Mouse (Mus musculus) embryonic facial prominence, embryonic 11.5 days (tissue): Measurements from ENCODE around the gene Gch1. TPM values are rescaled to one million over a fixed set of nuclear protein-coding genes. Genes with fewer than 3 reads are reported as not detected.
A peak's percentile ranks its signal among the peaks of the same experiment; 100 is the strongest.

Experiments
- ATAC-seq: fragments of 200-750 bp; cut with Nextera tagmentation; replicated peaks from 2 replicates; pipeline ENCODE4 v1.8.0; 2017; ENCODE audit warnings: low read depth; ENCODE audit not compliant: insufficient number of reproducible peaks, low FRiP score, low TSS enrichment
- DNase-seq: peaks from one replicate; pipeline ENCODE4 v3.0.0-alpha.2; 2015; ENCODE audit warnings: low spot score
- H3K27ac ChIP-seq: fragments of 300-500 bp; sonication (generic); replicated peaks from 2 replicates; pipeline ENCODE4 v1.5.1; 2014; ENCODE audit warnings: mild to moderate bottlenecking, low read depth, low read length, control low read depth
- H3K27me3 ChIP-seq: fragments of 300-500 bp; sonication (generic); 2 replicates; pipeline ENCODE4 v1.6.1; 2014; ENCODE audit warnings: mild to moderate bottlenecking, low read length, moderate library complexity, mixed read lengths; ENCODE audit not compliant: control insufficient read depth, insufficient read depth
- H3K36me3 ChIP-seq: fragments of 300-500 bp; sonication (generic); replicated peaks from 2 replicates; pipeline ENCODE4 v1.6.1; 2014; ENCODE audit warnings: low read depth, mild to moderate bottlenecking, low read length, moderate library complexity, mixed read lengths; ENCODE audit not compliant: control insufficient read depth, insufficient read depth
- H3K4me1 ChIP-seq: fragments of 300-500 bp; sonication (generic); 2 replicates; pipeline ENCODE4 v1.6.1; 2014; ENCODE audit warnings: low read length, mixed read lengths; ENCODE audit not compliant: control insufficient read depth, insufficient read depth
- H3K4me2 ChIP-seq: fragments of 300-500 bp; sonication (generic); 2 replicates; pipeline ENCODE4 v1.6.1; 2014; ENCODE audit warnings: low read depth, mild to moderate bottlenecking, control low read depth, low read length, moderate library complexity
- H3K4me3 ChIP-seq: fragments of 300-500 bp; sonication (generic); 2 replicates; pipeline ENCODE4 v1.5.1; 2014; ENCODE audit warnings: low read depth, low read length, control low read depth
- H3K9ac ChIP-seq: fragments of 300-500 bp; sonication (generic); replicated peaks from 2 replicates; pipeline ENCODE4 v1.6.1; 2014; ENCODE audit warnings: mild to moderate bottlenecking, control low read depth, low read length
- H3K9me3 ChIP-seq: fragments of 300-500 bp; sonication (generic); replicated peaks from 2 replicates; pipeline ENCODE4 v1.6.1; 2016; ENCODE audit warnings: mild to moderate bottlenecking, low read length, inconsistent platforms, mixed read lengths; ENCODE audit not compliant: control insufficient read depth
- WGBS: fragments of 180-500 bp; shearing (Covaris S2); extraction: QIAGEN DNeasy Blood & Tissue Kit; methylation state at CpG from one replicate; pipeline ENCODE4 v1.1.7; 2014; 5-methylcytosine and 5-hydroxymethylcytosine counted together
- polyA plus RNA-seq: library from polyadenylated mRNA; unstranded; fragments of >200 nt; fragmentation: Nextera tagmentation; extraction: Ambion mirVana; gene quantifications from 2 replicates; pipeline ENCODE4 v1.2.1, GENCODE M21; 2014

Gene Gch1
- polyA plus RNA-seq, 1 experiment from 2014 or later, result 1.7 TPM

- no peak for ATAC-seq
- H3K27ac ChIP-seq, result no peak overlapping the region
- 79% methylated on average over 3 of the region's 3 CpGs for WGBS
- no peak overlapping the region for H3K4me3 ChIP-seq
- H3K9ac ChIP-seq, result no peak overlapping the region
- no peak overlapping the region for H3K4me2 ChIP-seq
- DNase-seq, result no peak
- H3K36me3 ChIP-seq, result no peaks in the 10 kb centered on the region
- H3K4me1 ChIP-seq, result no peaks in the 10 kb centered on the region
- H3K27me3 ChIP-seq, result no peaks in the 10 kb centered on the region
- no peaks in the 10 kb centered on the region for H3K9me3 ChIP-seq
Measured at GRCm38 (mm10) chr14:47107461-47107860, 81.8 kb downstream of the Gch1 start.

- DNase-seq, result no peak
- Histone ChIP-seq H3K4me3 (no peak overlapping the region), H3K9me3 (no peaks in the 10 kb centered on the region), H3K9ac (no peak overlapping the region), H3K4me1 (no peaks in the 10 kb centered on the region), H3K27me3 (no peaks in the 10 kb centered on the region), H3K27ac (no peak overlapping the region), H3K36me3 (no peaks in the 10 kb centered on the region), H3K4me2 (no peak overlapping the region)
- WGBS, result over 99% methylated on average over 3 of the region's 3 CpGs
- ATAC-seq, result no peak
Measured at GRCm38 (mm10) chr14:47105755-47106154, 83.5 kb downstream of the Gch1 start.

DNA sequence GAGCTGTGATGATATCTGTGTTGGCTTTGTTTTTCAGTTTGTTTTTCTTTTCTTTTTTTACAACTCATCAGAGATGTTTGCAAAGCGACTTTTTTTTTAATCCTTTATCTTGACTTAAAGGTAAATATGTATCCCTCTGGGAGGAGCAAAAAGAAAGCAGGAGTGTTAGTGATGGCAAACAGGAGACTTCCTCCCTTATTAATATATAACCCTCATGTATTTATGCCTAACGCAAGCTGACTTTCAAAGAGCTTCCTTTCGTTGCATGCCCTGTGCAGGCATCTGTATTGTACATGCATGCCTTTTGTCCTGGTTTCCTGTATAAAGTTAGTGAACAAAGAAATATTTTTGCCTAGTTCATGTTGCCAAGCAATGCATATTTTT is 84.0 kb downstream of the Gch1 start:
- no peaks in the 10 kb centered on the region for H3K27me3 ChIP-seq
- no peaks in the 10 kb centered on the region for H3K4me1 ChIP-seq
- DNase-seq (no peak), ATAC-seq (no peak)
- no peaks in the 10 kb centered on the region for H3K9me3 ChIP-seq
- H3K9ac ChIP-seq, result no peak overlapping the region
- whole genome bisulfite sequencing, result 85% methylated on average over 3 of the region's 3 CpGs
- no peak overlapping the region for H3K4me3 ChIP-seq
- H3K36me3 ChIP-seq, result no peaks in the 10 kb centered on the region
- H3K27ac ChIP-seq, result no peak overlapping the region; the same call in 1 of the 2 replicates
- no peak overlapping the region for H3K4me2 ChIP-seq

- H3K9me3 ChIP-seq, result no peaks in the 10 kb centered on the region
- H3K36me3 ChIP-seq, result no peaks in the 10 kb centered on the region
- ATAC-seq, result 0 out of 2 replicates have a peak, but pooled peaks have one; percentile 60
- H3K27me3 ChIP-seq, result no peaks in the 10 kb centered on the region
- H3K27ac ChIP-seq, result peak overlapping the region; percentile 52; the same call in 1 of the 2 replicates
- H3K4me1 ChIP-seq, result no peaks in the 10 kb centered on the region
- WGBS, result 28% methylated on average over 19 of the region's 19 CpGs
- DNase-seq, result peak; percentile 66
- H3K4me2 ChIP-seq, result peak overlapping the region; percentile 13; the same call in 1 of the 2 replicates
- peak overlapping the region; percentile 28; the same call in 1 of the 2 replicates for H3K9ac ChIP-seq
- no peak overlapping the region for H3K4me3 ChIP-seq
Measured at GRCm38 (mm10) chr14:47104246-47105173, 84.7 kb downstream of the Gch1 start.

Other genes starting within 250 kb of the Gch1 start
- 52.5 and 52.8 TPM in 2 replicates for gene Wdhd1, start 87.4 kb upstream of the Gch1 start, polyA plus RNA-seq
- gene Socs4, start 87.5 kb upstream of the Gch1 start, polyA plus RNA-seq, result 5.7 and 7.8 TPM in 2 replicates
- 104 and 106 TPM in 2 replicates for gene Mapk1ip1l, start 108.9 kb upstream of the Gch1 start, polyA plus RNA-seq
- gene Lgals3, start 178.3 kb upstream of the Gch1 start, polyA plus RNA-seq, result 1.5 and 1.7 TPM in 2 replicates
- gene Dlgap5, start 229.0 kb upstream of the Gch1 start, polyA plus RNA-seq, result 65.2 and 76.5 TPM in 2 replicates